In the genomic region with DNA sequence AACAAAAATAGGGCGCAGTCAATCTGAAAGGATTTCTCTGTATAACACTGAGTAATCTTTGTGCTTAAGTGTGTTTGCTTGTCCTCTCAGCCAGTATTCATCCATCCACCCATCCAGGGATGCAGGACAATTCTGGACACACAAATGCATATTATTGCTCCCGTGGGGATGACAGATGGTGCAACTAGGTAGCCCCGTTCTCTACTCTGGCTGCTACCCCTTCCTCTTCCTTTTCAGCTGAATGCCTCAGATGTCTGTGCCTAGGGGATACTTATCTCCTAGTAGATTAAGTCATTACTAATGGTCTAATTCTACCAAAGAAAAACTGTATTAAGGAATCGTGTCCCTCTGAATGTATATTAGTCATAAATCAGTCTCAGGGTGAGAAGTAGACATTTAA, we compare ENCODE assay signal across 22 mouse cellular contexts.
DNase-seq lines count a peak whose midpoint lies in the region; ATAC-seq lines count a peak whose summit lies in the region.
"Had no signal": no experiment of that assay in that cellular context is flagged by ENCODE, and none has a peak within 500 bp of the region (broad histone marks: within the 10 kb centered on the region; RNA-seq: fewer than 3 reads in every experiment).

No protein-coding gene starts in this region.

- no peaks in the 10 kb centered on the region for H3K4me1 ChIP-seq in neural tube, embryonic 12.5 days
- H3K4me1 ChIP-seq in neural tube, embryonic 13.5 days (replicated peaks), result no peaks in the 10 kb centered on the region; the same call in 1 of the 2 replicates
- H3K4me1 ChIP-seq: embryonic facial prominence, embryonic 12.5 days; embryonic facial prominence, embryonic 15.5 days; hindbrain, embryonic 15.5 days had no signal

- H3K27ac ChIP-seq in neural tube, embryonic 12.5 days, result no peak overlapping the region
- H3K27ac ChIP-seq in neural tube, embryonic 13.5 days (replicated peaks), result 0 out of 2 replicates have a peak overlapping the region, but pooled peaks have one; percentile 25
- H3K27ac ChIP-seq: embryonic facial prominence, embryonic 12.5 days; embryonic facial prominence, embryonic 15.5 days; gastrocnemius, adult 2 months; hindbrain, embryonic 15.5 days had no signal

- H3K4me2 ChIP-seq in neural tube, embryonic 12.5 days (replicated peaks), result no peak overlapping the region
- no peak overlapping the region for H3K4me2 ChIP-seq in neural tube, embryonic 13.5 days
- H3K4me2 ChIP-seq: embryonic facial prominence, embryonic 12.5 days; embryonic facial prominence, embryonic 15.5 days; heart, embryonic 11.5 days; hindbrain, embryonic 15.5 days had no signal

- intact Hi-C loops in left cerebral cortex, postnatal 4 days (cut with DNase I), result loop anchor here (10.0 kb wide), 1 partner anchor 590 kb away; no protein-coding TSS in a partner anchor
- intact Hi-C loops in left cerebral cortex, postnatal 14 days (cut with DNase I), result no loop called here

- H3K4me3 ChIP-seq in neural tube, embryonic 12.5 days, result no peak overlapping the region
- H3K4me3 ChIP-seq in neural tube, embryonic 13.5 days, result no peak overlapping the region
- H3K4me3 ChIP-seq: embryonic facial prominence, embryonic 12.5 days; embryonic facial prominence, embryonic 15.5 days; gastrocnemius, adult 2 months; hindbrain, embryonic 15.5 days had no signal

- DNase-seq in embryo, embryonic 11 days, result peak; percentile 13
- DNase-seq in embryo, embryonic 10 days (ENCODE audit: low spot score), result no peak
- peak; percentile 16 for DNase-seq in left cerebral cortex, postnatal 4 days
- DNase-seq in left cerebral cortex, postnatal 14 days (ENCODE audit: low spot score in 2 of 2), result no peak
- no peak for DNase-seq in neural tube, embryonic 10.5 days (ENCODE audit: extremely low spot score, low spot score)
- DNase-seq in layer of hippocampus, adult 11-12 months (ENCODE audit: low spot score), result no peak
- DNase-seq: adrenal gland, adult 2 months; adrenal gland, postnatal 14 days; cerebellum, adult 11 months; cerebellum, adult 8-10 months; forebrain, postnatal 0 days; gastrocnemius, adult 2 months; gastrocnemius, postnatal 14 days; heart, adult 11 months had no signal

- no peaks in the 10 kb centered on the region for H3K9me3 ChIP-seq in neural tube, embryonic 12.5 days
- no peaks in the 10 kb centered on the region for H3K9me3 ChIP-seq in neural tube, embryonic 13.5 days
- H3K9me3 ChIP-seq: embryonic facial prominence, embryonic 12.5 days; embryonic facial prominence, embryonic 15.5 days; hindbrain, embryonic 15.5 days had no signal

- no peak overlapping the region for H3K9ac ChIP-seq in neural tube, embryonic 12.5 days
- no peak overlapping the region for H3K9ac ChIP-seq in neural tube, embryonic 13.5 days
- H3K9ac ChIP-seq: embryonic facial prominence, embryonic 12.5 days; embryonic facial prominence, embryonic 15.5 days; forebrain, postnatal 0 days; hindbrain, embryonic 15.5 days had no signal

- ATAC-seq in neural tube, embryonic 12.5 days (ENCODE audit: low FRiP score, low read depth), result peak; percentile 67
- ATAC-seq in neural tube, embryonic 13.5 days (ENCODE audit: low read depth), result peak; percentile 43; the same call in 1 of the 2 replicates
- ATAC-seq: CD4-positive, CD25-positive, alpha-beta regulatory T cell, adult 4 months; forebrain, embryonic 14.5 days; forebrain, postnatal 0 days had no signal

- H3K36me3 ChIP-seq in neural tube, embryonic 12.5 days, result no peaks in the 10 kb centered on the region
- H3K36me3 ChIP-seq in neural tube, embryonic 13.5 days, result no peaks in the 10 kb centered on the region
- H3K36me3 ChIP-seq: embryonic facial prominence, embryonic 12.5 days; embryonic facial prominence, embryonic 15.5 days; hindbrain, embryonic 15.5 days had no signal

- 63% methylated on average over 4 of the region's 4 CpGs for WGBS in neural tube, embryonic 12.5 days
- WGBS in neural tube, embryonic 13.5 days, result 50% methylated on average over 4 of the region's 4 CpGs

- H3K27me3 ChIP-seq in neural tube, embryonic 12.5 days (replicated peaks), result no peaks in the 10 kb centered on the region
- H3K27me3 ChIP-seq in neural tube, embryonic 13.5 days, result no peaks in the 10 kb centered on the region
- H3K27me3 ChIP-seq: embryonic facial prominence, embryonic 12.5 days; embryonic facial prominence, embryonic 15.5 days; hindbrain, embryonic 15.5 days had no signal

Comparison
In these comparisons a context has a peak if more than half of its experiments do, and no peak if none do; other contexts are left out.
1. DNase-seq: peak in embryo, embryonic 11 days (single experiment) and left cerebral cortex, postnatal 4 days (single experiment); none in embryo, embryonic 10 days (single experiment), left cerebral cortex, postnatal 14 days (0 of 2), neural tube, embryonic 10.5 days (single experiment) and layer of hippocampus, adult 11-12 months (single experiment).